Mouse (Mus musculus): ENCODE data around the gene Mrap.
A peak's percentile ranks its signal among the peaks of the same experiment; 100 is the strongest.

Gene Mrap

GRCm38 (mm10) chr16:90738092-90738956, at the start of gene Mrap:
TSS of gene Mrap (plus strand) at chr16:90738207.
- no peak for DNase-seq

GRCm38 (mm10) chr16:90692704-90693385, 45.2 kb upstream of the Mrap start:
- no peak for DNase-seq

GRCm38 (mm10) chr16:90693625-90694024, 44.4 kb upstream of the Mrap start:
- DNase-seq, result no peak

GRCm38 (mm10) chr16:90694719-90695118, 43.3 kb upstream of the Mrap start:
- DNase-seq, result no peak

GRCm38 (mm10) chr16:90695121-90695520, 42.9 kb upstream of the Mrap start:
- no peak for DNase-seq

- no peak for DNase-seq
These were observed 41.7 kb upstream of the Mrap start for GRCm38 (mm10) chr16:90696306-90696705.

GRCm38 (mm10) chr16:90699390-90699789, 38.6 kb upstream of the Mrap start:
- DNase-seq, result no peak

- DNase-seq, result no peak
These were observed 36.5 kb upstream of the Mrap start for GRCm38 (mm10) chr16:90701541-90701940.

- DNase-seq, result no peak
These were observed 34.4 kb upstream of the Mrap start for GRCm38 (mm10) chr16:90703646-90704045.

- DNase-seq, result no peak
These were observed 33.7 kb upstream of the Mrap start for GRCm38 (mm10) chr16:90704161-90704825.

GRCm38 (mm10) chr16:90706279-90706678, 31.7 kb upstream of the Mrap start:
- DNase-seq, result no peak

GRCm38 (mm10) chr16:90709711-90710289, 28.2 kb upstream of the Mrap start:
- peak; percentile 75 for DNase-seq

- DNase-seq, result no peak
These were observed 27.7 kb upstream of the Mrap start for GRCm38 (mm10) chr16:90710313-90710712.

- no peak for DNase-seq
These were observed 14.0 kb upstream of the Mrap start for GRCm38 (mm10) chr16:90724051-90724450.

GRCm38 (mm10) chr16:90726600-90727227, 11.3 kb upstream of the Mrap start:
- no peak for DNase-seq

GRCm38 (mm10) chr16:90727233-90728115, 10.5 kb upstream of the Mrap start, which contains the start of gene Mis18a:
TSS of gene Mis18a (minus strand) at chr16:90727404.
- DNase-seq, result peak; percentile 97

- no peak for DNase-seq
These were observed 2.4 kb upstream of the Mrap start for GRCm38 (mm10) chr16:90735611-90736010.

- DNase-seq, result no peak
These were observed 1.2 kb upstream of the Mrap start for GRCm38 (mm10) chr16:90736672-90737270.

GRCm38 (mm10) chr16:90747143-90747542, 9.1 kb downstream of the Mrap start:
- no peak for DNase-seq

- no peak for DNase-seq
These were observed 10.2 kb downstream of the Mrap start for GRCm38 (mm10) chr16:90748169-90748568.

GRCm38 (mm10) chr16:90753386-90753941, 15.5 kb downstream of the Mrap start:
- DNase-seq, result no peak

Data from right cerebral cortex, postnatal 4 days (tissue).